8 mouse cellular contexts compared by ENCODE assay signal in genomic region chr8:4206182-4207015, GRCm38 (mm10). TPM values are rescaled to one million over a fixed set of nuclear protein-coding genes. Genes with fewer than 3 reads are reported as not detected.
DNase-seq lines count a peak whose midpoint lies in the region; ATAC-seq and TF ChIP-seq lines count a peak whose summit lies in the region.

No protein-coding gene starts in this region.

- no peak overlapping the region for H3K27ac ChIP-seq in forebrain, embryonic 10.5 days
- no peak overlapping the region for H3K27ac ChIP-seq in liver, embryonic 12.5 days

- 0 out of 2 replicates have a peak, but pooled peaks cover 2% of the 10 kb centered on the region for H3K9me3 ChIP-seq in erythroblast, embryonic 14.5 days (ENCODE audit: control insufficient read depth, low read length)
- peaks cover 15% of the 10 kb centered on the region for H3K9me3 ChIP-seq in E14TG2a.4 (ENCODE audit: low read length)
- peaks cover 6% of the 10 kb centered on the region; the same call in 1 of the 2 replicates for H3K9me3 ChIP-seq in forebrain, embryonic 10.5 days
- no peaks in the 10 kb centered on the region for H3K9me3 ChIP-seq in liver, embryonic 12.5 days (replicated peaks)

- no peak for ATAC-seq in erythroblast, adult 5-6 weeks (replicated peaks; ENCODE audit: low FRiP score, poor library complexity, severe bottlenecking)
- ATAC-seq in liver, embryonic 12.5 days = peak; percentile 72
- no peak for ATAC-seq in monocyte, adult 5-6 weeks (replicated peaks; ENCODE audit: insufficient number of reproducible peaks, low FRiP score, low TSS enrichment, poor library complexity, severe bottlenecking)
- ATAC-seq in erythroid progenitor cell, adult 5-6 weeks (replicated peaks; ENCODE audit: low FRiP score, poor library complexity, severe bottlenecking) = no peak

- no peaks in the 10 kb centered on the region; the same call in 1 of the 2 replicates for H3K36me3 ChIP-seq in erythroblast, embryonic 14.5 days (ENCODE audit: control insufficient read depth)
- H3K36me3 ChIP-seq in E14TG2a.4 (ENCODE audit: insufficient read depth, low read length) = no peaks in the 10 kb centered on the region
- H3K36me3 ChIP-seq in forebrain, embryonic 10.5 days (replicated peaks) = peaks cover 26% of the 10 kb centered on the region
- H3K36me3 ChIP-seq in liver, embryonic 12.5 days = no peaks in the 10 kb centered on the region

- peak overlapping the region; percentile 46 for H3K4me2 ChIP-seq in liver, embryonic 12.5 days

- TF ChIP-seq CTCF in E14TG2a.4 (conservative IDR thresholded peaks at IDR 0.05; ENCODE audit: low read length) = no peak

- peaks cover 20% of the 10 kb centered on the region for H3K4me1 ChIP-seq in erythroblast, embryonic 14.5 days (ENCODE audit: control insufficient read depth)
- H3K4me1 ChIP-seq in E14TG2a.4 (replicated peaks; ENCODE audit: low read depth, low read length) = peaks cover 38% of the 10 kb centered on the region
- H3K4me1 ChIP-seq in forebrain, embryonic 10.5 days = peaks cover 21% of the 10 kb centered on the region
- H3K4me1 ChIP-seq in liver, embryonic 12.5 days = peaks cover 20% of the 10 kb centered on the region

- peak; percentile 37 for DNase-seq in forebrain, embryonic 10.5 days (ENCODE audit: extremely low spot score, low spot score)
- DNase-seq in yolk sac, embryonic 10.5 days (ENCODE audit: low spot score) = no peak

- 7% methylated on average over 43 of the region's 44 CpGs for WGBS in forebrain, embryonic 10.5 days
- 10% methylated on average over 44 of the region's 44 CpGs for WGBS in liver, embryonic 12.5 days (ENCODE audit: insufficient replicate concordance)

- H3K4me3 ChIP-seq in erythroblast, embryonic 14.5 days (replicated peaks) = peak overlapping the region; percentile 37
- H3K4me3 ChIP-seq in E14TG2a.4 (replicated peaks; ENCODE audit: low read length) = peak overlapping the region; percentile 71
- peak overlapping the region; percentile 36 for H3K4me3 ChIP-seq in forebrain, embryonic 10.5 days
- peak overlapping the region; percentile 18 for H3K4me3 ChIP-seq in liver, embryonic 12.5 days

- H3K27me3 ChIP-seq in erythroblast, embryonic 14.5 days (ENCODE audit: control insufficient read depth) = peaks cover 62% of the 10 kb centered on the region
- peaks cover 100% of the 10 kb centered on the region for H3K27me3 ChIP-seq in E14TG2a.4 (ENCODE audit: insufficient read depth, low read length)
- H3K27me3 ChIP-seq in forebrain, embryonic 10.5 days (ENCODE audit: poor library complexity, severe bottlenecking) = peaks cover 66% of the 10 kb centered on the region
- peaks cover 93% of the 10 kb centered on the region for H3K27me3 ChIP-seq in liver, embryonic 12.5 days (replicated peaks)

- no peak overlapping the region for H3K9ac ChIP-seq in liver, embryonic 12.5 days

RNA-seq across cellular contexts. Expression of gene Prr36, which starts 10.9 kb away (rescaled TPM):
- polyA plus RNA-seq in erythroblast, embryonic 14.5 days (2012) = not detected in 2 replicates
- not detected in 2 replicates for total RNA-seq in erythroblast, adult 5-6 weeks (2015; ENCODE audit: low replicate concordance)
- 0.09 TPM in 1 of 2 replicates, not detected in the other for total RNA-seq in erythroblast, adult 5-6 weeks (2017; ENCODE audit: low replicate concordance)
- polyA plus RNA-seq in forebrain, embryonic 10.5 days (2016; fragmentation: Nextera tagmentation; extraction: Ambion mirVana) = 14.8 and 18.3 TPM in 2 replicates
- polyA plus RNA-seq in liver, embryonic 12.5 days (2016; fragmentation: Nextera tagmentation; extraction: Ambion mirVana) = 0.25 and 0.43 TPM in 2 replicates
- 0.19 TPM in 1 of 3 replicates, not detected in the others for total RNA-seq in monocyte, adult 5-6 weeks (2017)
- not detected in 2 replicates for total RNA-seq in erythroid progenitor cell, adult 5-6 weeks (2015; ENCODE audit: low replicate concordance)
- not detected in 2 replicates for total RNA-seq in erythroid progenitor cell, adult 5-6 weeks (2017; ENCODE audit: low replicate concordance)

RNA-seq across cellular contexts. Expression of gene Lrrc8e, which starts 20.2 kb away (rescaled TPM):
- polyA plus RNA-seq in erythroblast, embryonic 14.5 days (2012) = 0.02 TPM in 1 of 2 replicates, not detected in the other
- not detected in 2 replicates for total RNA-seq in erythroblast, adult 5-6 weeks (2015; ENCODE audit: low replicate concordance)
- total RNA-seq in erythroblast, adult 5-6 weeks (2017; ENCODE audit: low replicate concordance) = not detected in 2 replicates
- polyA plus RNA-seq in forebrain, embryonic 10.5 days (2016; fragmentation: Nextera tagmentation; extraction: Ambion mirVana) = 0.12 and 0.22 TPM in 2 replicates
- 0.18 and 0.37 TPM in 2 replicates for polyA plus RNA-seq in liver, embryonic 12.5 days (2016; fragmentation: Nextera tagmentation; extraction: Ambion mirVana)
- total RNA-seq in monocyte, adult 5-6 weeks (2017) = 0.11 to 0.19 TPM in 2 of 3 replicates, not detected in the other
- total RNA-seq in erythroid progenitor cell, adult 5-6 weeks (2015; ENCODE audit: low replicate concordance) = not detected in 2 replicates
- 0.76 TPM in 1 of 2 replicates, not detected in the other for total RNA-seq in erythroid progenitor cell, adult 5-6 weeks (2017; ENCODE audit: low replicate concordance)

RNA-seq across cellular contexts. Expression of gene Map2k7, which starts 32.1 kb away (rescaled TPM):
- 9.1 and 9.9 TPM in 2 replicates for polyA plus RNA-seq in erythroblast, embryonic 14.5 days (2012)
- 16.3 and 22.4 TPM in 2 replicates for total RNA-seq in erythroblast, adult 5-6 weeks (2015; ENCODE audit: low replicate concordance)
- total RNA-seq in erythroblast, adult 5-6 weeks (2017; ENCODE audit: low replicate concordance) = 6.6 and 8.6 TPM in 2 replicates
- polyA plus RNA-seq in forebrain, embryonic 10.5 days (2016; fragmentation: Nextera tagmentation; extraction: Ambion mirVana) = 29.9 and 31.4 TPM in 2 replicates
- 18.0 and 21.1 TPM in 2 replicates for polyA plus RNA-seq in liver, embryonic 12.5 days (2016; fragmentation: Nextera tagmentation; extraction: Ambion mirVana)
- total RNA-seq in monocyte, adult 5-6 weeks (2017) = 42.6 to 60.0 TPM (median 43.3 TPM) in 3 replicates
- 25.2 and 25.6 TPM in 2 replicates for total RNA-seq in erythroid progenitor cell, adult 5-6 weeks (2015; ENCODE audit: low replicate concordance)
- 16.9 and 20.3 TPM in 2 replicates for total RNA-seq in erythroid progenitor cell, adult 5-6 weeks (2017; ENCODE audit: low replicate concordance)

RNA-seq across cellular contexts. Expression of gene Gm49320, which starts 32.3 kb away (rescaled TPM):
- 0.25 and 0.38 TPM in 2 replicates for polyA plus RNA-seq in erythroblast, embryonic 14.5 days (2012)
- 0.84 TPM in 1 of 2 replicates, not detected in the other for total RNA-seq in erythroblast, adult 5-6 weeks (2015; ENCODE audit: low replicate concordance)
- not detected in 2 replicates for total RNA-seq in erythroblast, adult 5-6 weeks (2017; ENCODE audit: low replicate concordance)
- polyA plus RNA-seq in forebrain, embryonic 10.5 days (2016; fragmentation: Nextera tagmentation; extraction: Ambion mirVana) = 0.70 and 0.81 TPM in 2 replicates
- 0.18 and 0.43 TPM in 2 replicates for polyA plus RNA-seq in liver, embryonic 12.5 days (2016; fragmentation: Nextera tagmentation; extraction: Ambion mirVana)
- not detected in 3 replicates for total RNA-seq in monocyte, adult 5-6 weeks (2017)
- 2.5 TPM in 1 of 2 replicates, not detected in the other for total RNA-seq in erythroid progenitor cell, adult 5-6 weeks (2015; ENCODE audit: low replicate concordance)
- total RNA-seq in erythroid progenitor cell, adult 5-6 weeks (2017; ENCODE audit: low replicate concordance) = not detected in 2 replicates

RNA-seq across cellular contexts. Expression of gene Evi5l, which starts 40.0 kb away (rescaled TPM):
- 1.3 and 1.5 TPM in 2 replicates for polyA plus RNA-seq in erythroblast, embryonic 14.5 days (2012)
- total RNA-seq in erythroblast, adult 5-6 weeks (2015; ENCODE audit: low replicate concordance) = 0.38 and 4.0 TPM in 2 replicates
- 3.6 and 4.2 TPM in 2 replicates for total RNA-seq in erythroblast, adult 5-6 weeks (2017; ENCODE audit: low replicate concordance)
- 17.8 and 21.9 TPM in 2 replicates for polyA plus RNA-seq in forebrain, embryonic 10.5 days (2016; fragmentation: Nextera tagmentation; extraction: Ambion mirVana)
- 8.0 and 8.6 TPM in 2 replicates for polyA plus RNA-seq in liver, embryonic 12.5 days (2016; fragmentation: Nextera tagmentation; extraction: Ambion mirVana)
- total RNA-seq in monocyte, adult 5-6 weeks (2017) = 3.0 to 14.6 TPM (median 7.6 TPM) in 3 replicates
- total RNA-seq in erythroid progenitor cell, adult 5-6 weeks (2015; ENCODE audit: low replicate concordance) = 2.9 and 6.1 TPM in 2 replicates
- total RNA-seq in erythroid progenitor cell, adult 5-6 weeks (2017; ENCODE audit: low replicate concordance) = 2.2 and 13.6 TPM in 2 replicates

Comparison
In these comparisons a context has a peak if more than half of its experiments do, and no peak if none do; other contexts are left out.
1. H3K4me3 ChIP-seq: peak in every context shown above with its lines; median percentile 71 in E14TG2a.4; 37 in erythroblast, embryonic 14.5 days; 36 in forebrain, embryonic 10.5 days; 18 in liver, embryonic 12.5 days.